Mouse (Mus musculus): ENCODE measurements around the gene Uba5. TPM values are rescaled to one million over a fixed set of nuclear protein-coding genes. Genes with fewer than 3 reads are reported as not detected.

Gene Uba5
- polyA plus RNA-seq, 1 experiment from 2014 or later, result 38.7 TPM

GRCm38 (mm10) chr9:104039031-104039695 is 23.8 kb downstream of the Uba5 start:
- H3K9ac ChIP-seq (ENCODE audit: low read length), result no peak overlapping the region
- H3K36me3 ChIP-seq (ENCODE audit: control insufficient read depth, insufficient read depth), result peaks cover 2% of the 10 kb centered on the region; the same call in 1 of the 2 replicates
- ATAC-seq (replicated peaks; ENCODE audit: extremely low read depth, insufficient read depth, low FRiP score), result no peak
- 90% methylated on average over 21 of the region's 21 CpGs for WGBS
- no peak overlapping the region for H3K27ac ChIP-seq (ENCODE audit: low read length)
- no peaks in the 10 kb centered on the region for H3K9me3 ChIP-seq (replicated peaks; ENCODE audit: control insufficient read depth, low read length)
- H3K4me2 ChIP-seq (ENCODE audit: low read depth, low read length), result no peak overlapping the region
- no peaks in the 10 kb centered on the region for H3K27me3 ChIP-seq (ENCODE audit: control insufficient read depth, insufficient read depth, low read length)
- H3K4me1 ChIP-seq (ENCODE audit: control insufficient read depth, insufficient read depth, low read length), result peaks cover 7% of the 10 kb centered on the region
- no peak overlapping the region for H3K4me3 ChIP-seq (ENCODE audit: low read length)

DNA sequence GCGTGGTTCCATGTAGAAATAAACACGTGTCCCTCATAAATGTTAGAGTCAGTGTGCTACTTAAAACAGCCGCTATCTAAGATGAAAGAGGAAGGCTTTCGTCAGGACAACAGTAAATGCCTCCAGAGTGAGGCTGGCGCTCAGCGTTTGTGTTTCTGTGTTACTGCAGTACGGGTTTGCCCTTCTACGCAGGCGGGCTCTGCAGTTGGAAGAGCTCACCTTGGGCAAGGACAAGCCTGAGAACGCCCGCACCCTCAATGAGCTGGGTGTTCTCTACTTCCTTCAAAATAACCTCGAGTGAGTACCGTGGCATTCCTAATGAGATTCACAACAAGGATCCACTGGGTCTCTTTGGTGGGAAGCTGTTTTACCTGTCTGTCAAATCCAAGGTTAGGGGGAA is 24.7 kb downstream of the Uba5 start:
- no peak for ATAC-seq (replicated peaks; ENCODE audit: extremely low read depth, insufficient read depth, low FRiP score)
- WGBS, result 73% methylated on average over 13 of the region's 13 CpGs
- Histone ChIP-seq H3K4me2 (ENCODE audit: low read depth, low read length) (no peak overlapping the region), H3K4me3 (ENCODE audit: low read length) (no peak overlapping the region), H3K9ac (ENCODE audit: low read length) (no peak overlapping the region), H3K36me3 (ENCODE audit: control insufficient read depth, insufficient read depth) (peaks cover 2% of the 10 kb centered on the region; the same call in 1 of the 2 replicates), H3K9me3 (replicated peaks; ENCODE audit: control insufficient read depth, low read length) (no peaks in the 10 kb centered on the region), H3K27me3 (ENCODE audit: control insufficient read depth, insufficient read depth, low read length) (no peaks in the 10 kb centered on the region), H3K4me1 (ENCODE audit: control insufficient read depth, insufficient read depth, low read length) (peaks cover 7% of the 10 kb centered on the region), H3K27ac (ENCODE audit: low read length) (peak overlapping the region; percentile 34; the same call in 1 of the 2 replicates)

DNA sequence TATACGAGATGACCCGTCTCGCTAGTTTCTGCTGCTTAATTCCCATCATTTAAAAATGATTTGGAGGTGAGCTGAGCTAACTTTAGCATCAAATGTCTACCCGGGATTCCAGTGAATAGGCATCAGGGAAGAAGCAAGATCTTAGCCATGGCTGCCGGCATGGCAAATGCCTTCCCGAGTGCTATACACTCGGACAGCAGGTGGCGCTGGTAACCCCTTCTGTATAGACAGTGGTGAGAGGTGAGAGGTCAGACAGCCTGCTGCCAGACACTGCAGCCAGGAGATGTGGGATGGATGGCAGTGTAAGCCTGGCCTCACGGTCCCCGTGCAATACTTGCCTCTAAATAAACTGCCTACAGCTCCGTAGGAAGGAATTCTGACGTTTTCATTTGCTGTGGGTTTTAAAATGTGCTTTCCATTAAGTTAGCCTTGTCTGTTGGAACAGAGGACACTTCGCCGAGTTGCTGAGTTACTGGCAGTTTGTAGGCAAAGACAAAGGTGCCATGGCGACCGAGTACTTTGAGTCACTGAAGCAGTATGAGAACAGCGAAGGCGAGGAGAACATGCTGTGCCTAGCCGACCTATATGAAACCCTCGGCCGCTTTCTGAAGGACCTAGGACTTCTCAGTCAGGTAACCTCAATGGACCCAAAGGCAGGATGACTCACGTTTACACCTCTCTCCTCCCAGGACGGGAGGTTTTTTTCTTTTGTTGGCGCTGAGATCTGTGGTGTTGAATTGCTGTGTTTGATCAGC is 27.5 kb downstream of the Uba5 start:
- no peak overlapping the region for H3K9ac ChIP-seq (ENCODE audit: low read length)
- 51% methylated on average over 24 of the region's 24 CpGs for WGBS
- peaks cover 2% of the 10 kb centered on the region; the same call in 1 of the 2 replicates for H3K36me3 ChIP-seq (ENCODE audit: control insufficient read depth, insufficient read depth)

GRCm38 (mm10) chr9:104034718-104035117 is 28.2 kb downstream of the Uba5 start:
- WGBS, result 77% methylated on average over 6 of the region's 6 CpGs
- H3K36me3 ChIP-seq (ENCODE audit: control insufficient read depth, insufficient read depth), result peaks cover 5% of the 10 kb centered on the region; the same call in 1 of the 2 replicates
- H3K4me1 ChIP-seq (ENCODE audit: control insufficient read depth, insufficient read depth, low read length), result peaks cover 7% of the 10 kb centered on the region

More for the DNA sequence above, 27.5 kb downstream of the Uba5 start:
- no peak overlapping the region for H3K27ac ChIP-seq (ENCODE audit: low read length)
- peak; percentile 41; the same call in 1 of the 2 replicates for ATAC-seq (replicated peaks; ENCODE audit: extremely low read depth, insufficient read depth, low FRiP score)
- H3K4me1 ChIP-seq (ENCODE audit: control insufficient read depth, insufficient read depth, low read length), result peaks cover 7% of the 10 kb centered on the region
- H3K4me2 ChIP-seq (ENCODE audit: low read depth, low read length), result no peak overlapping the region
- no peaks in the 10 kb centered on the region for H3K9me3 ChIP-seq (replicated peaks; ENCODE audit: control insufficient read depth, low read length)
- H3K27me3 ChIP-seq (ENCODE audit: control insufficient read depth, insufficient read depth, low read length), result no peaks in the 10 kb centered on the region
- H3K4me3 ChIP-seq (ENCODE audit: low read length), result no peak overlapping the region

GRCm38 (mm10) chr9:104034231-104034630 is 28.7 kb downstream of the Uba5 start:
- Histone ChIP-seq H3K27me3 (ENCODE audit: control insufficient read depth, insufficient read depth, low read length) (no peaks in the 10 kb centered on the region), H3K9ac (ENCODE audit: low read length) (no peak overlapping the region), H3K4me3 (ENCODE audit: low read length) (no peak overlapping the region), H3K36me3 (ENCODE audit: control insufficient read depth, insufficient read depth) (peaks cover 5% of the 10 kb centered on the region; the same call in 1 of the 2 replicates), H3K27ac (ENCODE audit: low read length) (no peak overlapping the region), H3K4me2 (ENCODE audit: low read depth, low read length) (no peak overlapping the region), H3K4me1 (ENCODE audit: control insufficient read depth, insufficient read depth, low read length) (peaks cover 7% of the 10 kb centered on the region), H3K9me3 (replicated peaks; ENCODE audit: control insufficient read depth, low read length) (no peaks in the 10 kb centered on the region)
- WGBS, result 80% methylated on average over 8 of the region's 8 CpGs
- ATAC-seq (replicated peaks; ENCODE audit: extremely low read depth, insufficient read depth, low FRiP score), result no peak

More at GRCm38 (mm10) chr9:104034718-104035117, 28.2 kb downstream of the Uba5 start:
- no peak overlapping the region for H3K4me3 ChIP-seq (ENCODE audit: low read length)
- H3K9ac ChIP-seq (ENCODE audit: low read length), result no peak overlapping the region
- no peak overlapping the region for H3K27ac ChIP-seq (ENCODE audit: low read length)
- no peaks in the 10 kb centered on the region for H3K9me3 ChIP-seq (replicated peaks; ENCODE audit: control insufficient read depth, low read length)
- no peak overlapping the region for H3K4me2 ChIP-seq (ENCODE audit: low read depth, low read length)
- no peaks in the 10 kb centered on the region for H3K27me3 ChIP-seq (ENCODE audit: control insufficient read depth, insufficient read depth, low read length)
- no peak for ATAC-seq (replicated peaks; ENCODE audit: extremely low read depth, insufficient read depth, low FRiP score)

GRCm38 (mm10) chr9:104029861-104030260 is 33.1 kb downstream of the Uba5 start:
- Histone ChIP-seq H3K27me3 (ENCODE audit: control insufficient read depth, insufficient read depth, low read length) (no peaks in the 10 kb centered on the region), H3K4me2 (ENCODE audit: low read depth, low read length) (no peak overlapping the region), H3K4me1 (ENCODE audit: control insufficient read depth, insufficient read depth, low read length) (no peaks in the 10 kb centered on the region), H3K9ac (ENCODE audit: low read length) (no peak overlapping the region), H3K4me3 (ENCODE audit: low read length) (no peak overlapping the region), H3K27ac (ENCODE audit: low read length) (no peak overlapping the region), H3K9me3 (replicated peaks; ENCODE audit: control insufficient read depth, low read length) (peaks cover 9% of the 10 kb centered on the region), H3K36me3 (ENCODE audit: control insufficient read depth, insufficient read depth) (peaks cover 21% of the 10 kb centered on the region)
- no peak for ATAC-seq (replicated peaks; ENCODE audit: extremely low read depth, insufficient read depth, low FRiP score)
- WGBS, result 87% methylated on average over 11 of the region's 11 CpGs

- 94% methylated on average over 8 of the region's 8 CpGs for WGBS
- Histone ChIP-seq H3K4me3 (ENCODE audit: low read length) (no peak overlapping the region), H3K4me2 (ENCODE audit: low read depth, low read length) (no peak overlapping the region), H3K36me3 (ENCODE audit: control insufficient read depth, insufficient read depth) (peaks cover 25% of the 10 kb centered on the region), H3K9ac (ENCODE audit: low read length) (no peak overlapping the region), H3K27me3 (ENCODE audit: control insufficient read depth, insufficient read depth, low read length) (no peaks in the 10 kb centered on the region), H3K9me3 (replicated peaks; ENCODE audit: control insufficient read depth, low read length) (peaks cover 9% of the 10 kb centered on the region), H3K27ac (ENCODE audit: low read length) (no peak overlapping the region), H3K4me1 (ENCODE audit: control insufficient read depth, insufficient read depth, low read length) (no peaks in the 10 kb centered on the region)
- no peak for ATAC-seq (replicated peaks; ENCODE audit: extremely low read depth, insufficient read depth, low FRiP score)
These were observed 35.7 kb downstream of the Uba5 start for GRCm38 (mm10) chr9:104027186-104027585.

DNA sequence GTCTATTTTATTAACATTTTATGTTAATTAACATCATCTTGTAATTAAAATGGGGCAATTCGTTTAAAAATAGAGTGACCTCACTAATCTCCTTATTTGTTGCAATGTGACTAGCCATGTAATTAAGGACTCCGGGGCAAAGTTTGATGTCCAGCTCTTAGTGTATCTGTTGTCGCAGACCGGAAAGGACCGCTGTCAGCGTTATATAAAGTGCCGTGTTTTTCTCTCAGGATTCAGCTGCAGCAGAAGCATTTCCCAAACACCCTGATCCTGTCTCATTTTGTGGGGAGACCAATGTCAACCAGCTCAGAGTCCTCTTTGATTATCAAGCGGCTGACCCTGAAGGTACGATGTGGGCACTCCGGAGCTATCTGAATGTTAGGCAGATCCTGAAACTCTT is 41.9 kb downstream of the Uba5 start:
- Histone ChIP-seq H3K9me3 (replicated peaks; ENCODE audit: control insufficient read depth, low read length) (no peaks in the 10 kb centered on the region), H3K4me3 (ENCODE audit: low read length) (no peak overlapping the region), H3K27ac (ENCODE audit: low read length) (no peak overlapping the region), H3K9ac (ENCODE audit: low read length) (no peak overlapping the region), H3K4me1 (ENCODE audit: control insufficient read depth, insufficient read depth, low read length) (no peaks in the 10 kb centered on the region), H3K36me3 (ENCODE audit: control insufficient read depth, insufficient read depth) (peaks cover 27% of the 10 kb centered on the region), H3K4me2 (ENCODE audit: low read depth, low read length) (no peak overlapping the region), H3K27me3 (ENCODE audit: control insufficient read depth, insufficient read depth, low read length) (no peaks in the 10 kb centered on the region)
- ATAC-seq (replicated peaks; ENCODE audit: extremely low read depth, insufficient read depth, low FRiP score), result no peak
- 89% methylated on average over 10 of the region's 10 CpGs for WGBS

DNA sequence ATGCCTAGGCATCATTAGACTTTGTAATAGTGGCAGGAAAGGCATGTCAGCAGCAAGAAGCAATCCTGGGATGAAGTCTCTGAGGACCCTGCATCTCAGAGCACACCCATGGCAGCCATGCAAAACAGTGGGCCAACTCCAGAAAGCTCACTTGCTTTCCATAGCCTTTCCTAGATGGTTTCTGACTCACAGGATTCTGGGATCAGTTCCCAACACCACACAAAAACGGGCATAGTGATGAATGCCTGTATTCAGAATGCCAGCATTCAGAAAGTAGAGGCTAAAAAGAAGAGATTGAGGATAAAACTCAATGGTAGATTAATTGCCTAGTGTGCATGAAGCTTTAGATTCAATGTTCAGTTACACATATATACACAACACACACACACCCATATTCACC is 48.4 kb downstream of the Uba5 start:
- H3K4me3 ChIP-seq (ENCODE audit: low read length), result no peak overlapping the region
- WGBS, result 81% methylated on average over 1 of the region's 1 CpGs
- H3K27ac ChIP-seq (ENCODE audit: low read length), result no peak overlapping the region
- H3K4me1 ChIP-seq (ENCODE audit: control insufficient read depth, insufficient read depth, low read length), result no peaks in the 10 kb centered on the region
- H3K9me3 ChIP-seq (replicated peaks; ENCODE audit: control insufficient read depth, low read length), result no peaks in the 10 kb centered on the region
- no peak for ATAC-seq (replicated peaks; ENCODE audit: extremely low read depth, insufficient read depth, low FRiP score)
- H3K36me3 ChIP-seq (ENCODE audit: control insufficient read depth, insufficient read depth), result peaks cover 28% of the 10 kb centered on the region
- no peak overlapping the region for H3K4me2 ChIP-seq (ENCODE audit: low read depth, low read length)
- H3K27me3 ChIP-seq (ENCODE audit: control insufficient read depth, insufficient read depth, low read length), result no peaks in the 10 kb centered on the region
- no peak overlapping the region for H3K9ac ChIP-seq (ENCODE audit: low read length)

Data from heart, embryonic 16.5 days (tissue).